Mouse (Mus musculus) urinary bladder, postnatal 36 days (tissue): ENCODE measurements around the gene Dcaf7.
A peak's percentile ranks its signal among the peaks of the same experiment; 100 is the strongest.
"Not testable (repeated sequence)": the region's sequence is repeated elsewhere in the genome, so short reads cannot be mapped to it uniquely, and the experiment has no call there.

Experiments used
- DNase-seq, 2 experiments: peaks; one replicate each; pipeline ENCODE4 v3.0.0; 2022; ENCODE audit warnings: low spot score in 2 of 2, mixed read lengths in 1 of 2

Dcaf7 gene

DNA sequence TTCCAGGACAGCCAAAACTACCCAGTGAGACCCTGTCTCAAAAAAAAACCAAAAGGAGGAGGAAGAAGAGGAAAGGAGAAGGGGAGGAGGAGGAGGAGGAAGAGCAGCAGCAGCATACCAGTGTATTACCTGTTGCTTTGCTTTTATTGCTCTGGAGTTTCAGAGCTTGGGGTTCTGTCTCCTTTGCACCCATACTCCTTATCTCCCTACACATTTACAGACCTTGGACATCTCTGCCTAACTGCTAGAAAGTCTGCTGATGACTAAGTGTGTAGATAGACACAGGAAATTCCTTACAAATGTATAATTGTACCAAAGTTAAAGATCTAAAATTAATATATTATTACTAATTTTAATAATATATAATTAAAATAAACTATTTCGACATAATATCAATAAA, 8.6 kb downstream of the Dcaf7 start:
- DNase-seq, result no peak

- no peak for DNase-seq
Observed at GRCm38 (mm10) chr11:106045780-106046179, 9.1 kb downstream of the Dcaf7 start.

- no peak for DNase-seq
Observed at GRCm38 (mm10) chr11:106046584-106046983, 9.9 kb downstream of the Dcaf7 start.

DNA sequence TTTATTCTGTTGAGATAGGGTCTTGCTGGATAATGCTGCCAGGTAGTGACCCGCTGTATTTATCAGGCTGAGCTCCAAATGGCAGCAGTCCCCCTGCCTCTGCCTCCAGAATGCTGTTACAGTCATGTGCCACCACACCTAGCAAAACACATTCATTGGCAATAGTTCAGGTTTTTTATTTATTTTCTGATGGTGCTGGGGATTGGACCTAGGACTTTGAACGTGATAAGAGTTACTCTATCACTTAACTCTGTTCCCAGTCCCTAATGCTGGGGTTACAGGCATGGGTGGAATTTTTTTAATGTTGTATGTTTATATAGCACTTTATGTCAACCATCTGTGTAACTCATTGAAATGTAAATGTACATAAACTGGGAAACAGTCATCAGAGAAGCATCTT, 17.2 kb downstream of the Dcaf7 start:
- DNase-seq, result no peak

DNA sequence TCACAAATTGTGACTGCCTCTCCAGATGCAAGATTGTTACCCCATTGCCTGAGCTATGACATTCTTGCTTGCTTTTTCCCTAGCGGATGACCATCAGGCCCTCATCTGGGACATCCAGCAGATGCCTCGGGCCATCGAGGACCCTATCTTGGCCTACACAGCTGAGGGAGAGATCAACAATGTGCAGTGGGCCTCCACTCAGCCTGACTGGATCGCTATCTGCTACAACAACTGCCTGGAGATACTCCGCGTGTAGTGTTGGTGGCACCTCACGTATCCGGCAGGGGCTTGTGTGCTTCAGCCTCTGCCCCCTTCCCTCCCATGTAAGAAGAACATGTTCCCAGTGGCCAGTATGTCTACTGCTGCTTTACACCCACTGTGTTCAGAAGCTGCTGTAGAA, 17.9 kb downstream of the Dcaf7 start:
- DNase-seq, result no peak

DNA sequence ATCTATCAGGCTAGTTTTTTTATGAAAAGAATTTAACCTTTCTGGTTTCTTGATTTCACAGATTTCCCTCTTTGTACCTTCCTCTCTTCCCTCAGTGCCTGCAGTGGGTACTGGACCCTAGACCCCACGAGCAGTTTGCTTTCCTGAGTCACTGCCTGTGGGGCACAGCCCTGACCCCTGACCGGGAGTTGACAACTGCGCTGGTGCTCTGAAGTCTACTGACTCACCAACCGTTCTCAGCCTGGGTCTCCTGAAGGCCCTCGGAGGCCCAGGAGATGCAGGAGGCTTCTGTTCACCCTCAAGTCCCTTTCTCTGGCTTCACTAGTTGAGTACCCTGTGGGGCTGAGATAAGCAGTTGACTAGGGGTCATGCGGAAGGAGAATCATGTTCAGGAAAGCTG, 18.7 kb downstream of the Dcaf7 start:
- DNase-seq, result no peak

- DNase-seq, result no peak
Observed at GRCm38 (mm10) chr11:106056819-106057491, 20.3 kb downstream of the Dcaf7 start.

DNA sequence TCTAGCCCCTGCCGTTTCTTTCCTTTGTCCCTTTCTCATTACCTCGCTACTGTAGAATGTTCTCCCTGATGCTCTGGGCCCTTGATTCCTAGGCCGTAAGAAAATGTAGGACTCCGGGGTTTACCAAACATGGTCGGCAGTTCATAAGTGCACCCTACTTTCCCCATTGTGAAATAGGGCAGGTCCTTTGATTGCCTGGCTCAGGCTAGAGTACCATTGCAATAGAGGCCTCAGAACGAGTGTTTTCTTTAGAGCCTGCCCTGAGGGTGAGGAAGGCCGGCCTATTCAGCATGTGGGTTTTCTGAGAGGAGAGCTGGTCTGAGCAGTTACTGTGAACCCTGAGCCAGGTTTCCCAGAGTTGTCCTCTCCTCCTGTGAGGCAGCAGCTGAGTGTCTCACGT, 21.3 kb downstream of the Dcaf7 start:
- DNase-seq, result no peak

DNA sequence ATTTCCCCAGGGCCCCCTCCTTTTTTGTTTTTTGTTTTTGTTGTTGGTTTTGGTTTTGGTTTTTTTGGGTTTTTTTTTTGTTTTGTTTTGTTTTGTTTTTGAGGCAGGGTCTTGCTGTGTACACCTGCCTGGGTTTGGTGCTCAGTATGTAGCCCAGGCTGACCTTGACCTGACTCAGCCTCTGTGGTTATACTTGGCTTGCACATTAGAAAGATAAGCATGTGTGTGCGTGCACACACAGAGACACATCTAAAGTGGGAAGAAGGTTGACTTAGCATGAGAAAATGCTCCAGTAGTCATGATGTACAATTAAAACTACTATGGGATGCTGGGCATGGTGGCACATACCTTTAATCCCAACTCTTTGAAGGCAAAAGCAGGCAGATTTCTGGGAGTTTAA, 23.9 kb downstream of the Dcaf7 start:
- no peak for DNase-seq

GRCm38 (mm10) chr11:106061311-106061710, 24.6 kb downstream of the Dcaf7 start:
- DNase-seq, result no peak

GRCm38 (mm10) chr11:106063756-106064155, 27.1 kb downstream of the Dcaf7 start:
- DNase-seq, result no peak

GRCm38 (mm10) chr11:106065073-106065922, 28.6 kb downstream of the Dcaf7 start:
- DNase-seq, result no peak

- peak; percentile 94 to 97 for DNase-seq
Observed at GRCm38 (mm10) chr11:106065923-106066571, 29.4 kb downstream of the Dcaf7 start, which contains the start of gene Taco1. Taco1 (plus strand) TSS chr11:106066061.

- not testable (repeated sequence) for DNase-seq
Observed at GRCm38 (mm10) chr11:106066616-106067015, 29.9 kb downstream of the Dcaf7 start.

DNA sequence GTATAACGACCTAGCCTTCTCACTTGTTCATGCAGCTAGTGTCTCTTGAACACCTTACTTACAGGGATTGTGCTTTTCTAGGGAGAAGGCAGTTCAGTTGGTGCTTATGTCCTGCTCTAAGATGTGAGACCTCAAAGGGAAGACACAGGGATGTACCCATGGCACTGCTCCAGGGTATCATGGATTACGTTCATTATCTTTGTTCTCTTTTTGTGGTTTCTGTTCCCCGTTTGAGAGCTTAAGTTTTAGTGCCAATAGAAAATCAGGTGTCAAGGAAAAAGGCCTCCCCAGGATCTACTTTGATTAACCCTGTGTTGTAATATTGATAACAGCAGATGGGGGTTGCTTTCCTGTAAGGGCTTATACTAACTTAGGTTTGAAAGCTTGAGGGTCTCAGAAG, 37.1 kb downstream of the Dcaf7 start:
- DNase-seq, result no peak

DNA sequence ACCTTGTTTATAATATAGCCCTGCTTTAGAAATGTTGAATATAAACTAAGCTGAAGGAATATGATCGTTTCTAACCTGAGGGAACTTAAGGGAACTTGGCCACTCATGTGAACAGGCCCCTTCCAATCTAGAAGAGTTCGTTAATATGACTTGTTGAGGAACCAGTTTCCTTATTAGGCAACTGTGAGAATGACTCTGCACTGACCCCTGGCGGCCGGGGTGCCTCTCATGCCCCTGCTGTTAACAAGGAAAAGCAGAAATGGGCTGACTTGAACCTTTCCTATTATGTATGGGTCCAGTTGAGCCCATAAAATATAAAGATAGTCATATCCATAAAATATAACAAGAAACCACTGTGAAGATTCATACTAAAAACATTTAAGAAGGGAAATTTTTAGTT, 39.6 kb downstream of the Dcaf7 start:
- DNase-seq, result peak; percentile 50 to 68

DNA sequence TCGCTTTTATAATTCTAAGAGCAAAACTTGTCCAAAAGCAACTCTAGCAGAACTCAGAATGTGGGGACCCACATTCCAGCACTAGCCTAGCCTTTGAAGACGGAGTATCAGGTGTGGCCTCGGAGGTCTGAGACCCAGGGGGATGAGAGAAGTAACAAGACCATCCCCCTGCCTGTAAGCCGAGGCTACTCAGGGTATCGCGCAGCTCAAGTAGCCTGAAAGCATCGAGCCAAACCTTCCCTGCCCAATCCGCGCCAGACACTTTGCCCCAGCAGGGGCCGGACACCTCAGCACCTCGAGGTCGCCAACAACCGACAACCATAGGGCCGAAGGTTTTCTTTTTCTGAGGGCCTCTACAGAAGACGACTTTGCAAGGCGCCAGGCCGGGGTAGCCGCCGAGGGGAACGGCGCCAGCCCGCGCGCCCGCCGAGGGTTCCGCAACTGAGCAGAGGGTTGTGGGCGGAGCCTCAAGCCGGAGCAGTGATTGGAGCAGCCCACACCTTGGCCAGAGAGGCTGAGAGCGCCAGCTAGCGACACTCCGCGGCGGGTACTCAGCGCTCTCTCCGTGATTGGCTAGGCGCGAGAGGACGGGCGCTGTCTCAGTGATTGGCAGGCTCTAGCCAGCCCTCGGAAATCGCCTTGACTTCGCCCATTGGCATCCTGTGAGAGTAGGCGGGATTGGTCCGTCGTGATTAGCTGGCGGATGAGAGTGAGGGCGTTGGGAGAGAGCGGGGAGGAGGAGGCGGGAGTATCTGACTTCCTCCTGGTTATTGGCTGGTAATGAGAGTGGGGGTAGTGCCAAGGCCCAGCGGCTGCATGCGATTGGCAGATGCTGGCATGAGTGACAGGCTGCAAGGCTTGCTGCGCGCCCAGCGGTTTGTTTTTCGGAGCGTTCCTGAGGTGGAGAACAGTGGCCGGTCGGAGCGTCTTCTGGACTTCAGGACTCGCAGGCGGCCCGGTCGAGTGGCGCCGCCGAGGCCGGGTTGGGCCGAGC, 47.3 kb downstream of the Dcaf7 start, which contains the start of gene Map3k3:
Map3k3 (plus strand) TSS at position 906 of the 994 bp plus-strand sequence.
- peak; percentile 97 to 99 for DNase-seq

DNA sequence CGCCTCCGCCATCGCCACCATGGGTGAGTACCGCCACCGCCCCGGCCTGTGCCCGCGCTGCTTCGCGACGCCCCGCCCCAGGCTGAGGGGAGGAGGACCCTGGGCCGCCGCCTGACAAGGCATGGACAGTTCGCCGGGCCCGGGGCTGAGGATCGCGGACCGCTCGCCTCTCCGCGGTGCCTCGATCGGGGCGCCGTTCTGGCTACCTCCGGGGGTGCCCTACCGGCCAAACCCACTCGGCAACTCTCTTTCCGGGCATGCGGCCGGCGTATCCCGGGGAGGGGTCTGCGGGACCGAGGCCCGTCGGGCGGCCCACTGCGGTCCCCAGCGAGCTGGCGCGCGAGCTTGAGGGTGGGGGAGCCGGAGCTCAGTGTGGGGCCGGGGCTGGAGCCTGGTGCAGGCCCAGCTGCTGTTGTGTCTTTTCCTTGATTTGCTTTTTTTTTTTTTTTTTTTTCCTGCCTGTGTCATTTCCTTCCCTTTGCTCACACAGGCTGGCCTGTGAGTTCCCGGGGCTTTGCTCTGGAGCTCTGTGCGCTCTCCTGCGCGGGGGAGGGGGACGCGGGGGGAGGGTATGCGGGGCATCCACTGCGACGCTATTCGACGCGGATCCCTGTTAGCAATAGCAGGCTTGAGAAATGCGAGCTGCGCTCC, 48.4 kb downstream of the Dcaf7 start:
- peak; percentile 75 to 79 for DNase-seq

DNA sequence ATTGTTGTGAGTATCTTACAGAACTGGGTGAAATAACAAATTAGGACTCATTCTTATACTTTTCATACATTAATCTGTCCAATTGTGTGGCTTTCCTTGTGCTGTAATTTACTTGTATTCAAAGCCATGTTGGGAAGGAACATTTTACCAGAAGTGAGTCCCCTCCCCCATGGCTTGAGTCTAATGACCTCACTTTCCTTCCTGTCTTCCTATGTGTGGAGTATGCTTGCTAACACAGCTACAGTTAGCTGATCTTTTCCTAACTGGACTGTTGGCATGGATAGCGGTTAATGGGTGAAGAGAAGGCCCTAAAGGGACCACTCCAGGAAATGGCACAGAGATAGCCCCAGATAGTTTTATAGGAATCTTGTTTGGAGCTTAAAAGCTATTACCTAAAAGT, 61.6 kb downstream of the Dcaf7 start:
- DNase-seq, result no peak

- no peak for DNase-seq
Observed at GRCm38 (mm10) chr11:106102866-106103265, 66.2 kb downstream of the Dcaf7 start.
